Mouse (Mus musculus): ENCODE measurements at regions not wholly inside any gene's neighbourhood (a gene's known extent, or its start where the extent isn't known, plus 50 kb on each side); places are given as distances from the start of the nearest gene placed in this dataset.

- peak; percentile 6 for DNase-seq
Measured at GRCm38 (mm10) chr3:56789155-56789554, 512.6 kb downstream of the Tm4sf1 start.

- DNase-seq: no peak
Measured at GRCm38 (mm10) chr3:56773920-56774319, 527.9 kb downstream of the Tm4sf1 start.

- no peak for DNase-seq
Measured at GRCm38 (mm10) chr3:56770225-56770624, 531.6 kb downstream of the Tm4sf1 start.

GRCm38 (mm10) chr3:56767133-56767532, 534.7 kb downstream of the Tm4sf1 start:
- no peak for DNase-seq

- DNase-seq: no peak
Measured at GRCm38 (mm10) chr3:56764336-56764735, 537.5 kb downstream of the Tm4sf1 start.

GRCm38 (mm10) chr3:56763896-56764295, 537.9 kb downstream of the Tm4sf1 start:
- no peak for DNase-seq

GRCm38 (mm10) chr3:56753654-56754053, 548.1 kb downstream of the Tm4sf1 start:
- peak; percentile 48 for DNase-seq

GRCm38 (mm10) chr3:56751926-56752325, 549.9 kb downstream of the Tm4sf1 start:
- DNase-seq: no peak

GRCm38 (mm10) chr3:56740902-56741301, 557.4 kb upstream of the Nbea start:
- no peak for DNase-seq

GRCm38 (mm10) chr3:56739451-56739850, 556.0 kb upstream of the Nbea start:
- DNase-seq: no peak

- no peak for DNase-seq
Measured at GRCm38 (mm10) chr3:56730849-56731248, 547.3 kb upstream of the Nbea start.

GRCm38 (mm10) chr3:56724991-56725390, 541.5 kb upstream of the Nbea start:
- DNase-seq: no peak

- no peak for DNase-seq
Measured at GRCm38 (mm10) chr3:56708260-56708659, 524.8 kb upstream of the Nbea start.

- DNase-seq: no peak
Measured at GRCm38 (mm10) chr3:56707312-56707711, 523.8 kb upstream of the Nbea start.

GRCm38 (mm10) chr3:56706038-56706437, 522.5 kb upstream of the Nbea start:
- no peak for DNase-seq

GRCm38 (mm10) chr3:56698941-56699340, 515.4 kb upstream of the Nbea start:
- DNase-seq: no peak

GRCm38 (mm10) chr3:56698248-56698647, 514.7 kb upstream of the Nbea start:
- DNase-seq: no peak

- no peak for DNase-seq
Measured at GRCm38 (mm10) chr3:56681031-56681430, 497.5 kb upstream of the Nbea start.

- no peak for DNase-seq
Measured at GRCm38 (mm10) chr3:56668829-56669228, 485.3 kb upstream of the Nbea start.

- no peak for DNase-seq
Measured at GRCm38 (mm10) chr3:56660594-56660993, 477.1 kb upstream of the Nbea start.

GRCm38 (mm10) chr3:56647313-56647712, 463.8 kb upstream of the Nbea start:
- no peak for DNase-seq
